Mouse (Mus musculus) limb, embryonic 13.5 days (tissue): Measurements from ENCODE around the gene Slc51b. TPM values are rescaled to one million over a fixed set of nuclear protein-coding genes. Genes with fewer than 3 reads are reported as not detected.
A peak's percentile ranks its signal among the peaks of the same experiment; 100 is the strongest.

Experiments used
- ATAC-seq: fragments of 200-750 bp; cut with Nextera tagmentation; 2 replicates; pipeline ENCODE4 v1.8.0; 2017; ENCODE audit warnings: low read depth, moderate number of reproducible peaks, moderate TSS enrichment; ENCODE audit not compliant: low FRiP score
- H3K27ac ChIP-seq: fragments of 300-500 bp; sonication (generic); 2 replicates; pipeline ENCODE4 v1.5.1; 2015; ENCODE audit warnings: inconsistent platforms, mild to moderate bottlenecking, moderate library complexity
- H3K27me3 ChIP-seq: fragments of 300-500 bp; sonication (generic); 2 replicates; pipeline ENCODE4 v1.6.1; 2015; ENCODE audit warnings: mild to moderate bottlenecking, inconsistent platforms
- H3K36me3 ChIP-seq: fragments of 300-500 bp; sonication (generic); 2 replicates; pipeline ENCODE4 v1.6.1; 2015; ENCODE audit warnings: inconsistent platforms, mild to moderate bottlenecking, moderate library complexity
- H3K4me1 ChIP-seq: fragments of 300-500 bp; sonication (generic); 2 replicates; pipeline ENCODE4 v1.6.1; 2015; ENCODE audit warnings: inconsistent platforms
- H3K4me2 ChIP-seq: fragments of 300-500 bp; sonication (generic); replicated peaks from 2 replicates; pipeline ENCODE4 v1.6.1; 2015; ENCODE audit warnings: inconsistent platforms, mild to moderate bottlenecking, moderate library complexity
- H3K4me3 ChIP-seq: fragments of 300-500 bp; sonication (generic); 2 replicates; pipeline ENCODE4 v1.5.1; 2015; ENCODE audit warnings: moderate library complexity, mild to moderate bottlenecking, inconsistent platforms
- H3K9ac ChIP-seq: fragments of 300-500 bp; sonication (generic); 2 replicates; pipeline ENCODE4 v1.6.1; 2015; ENCODE audit warnings: mild to moderate bottlenecking, inconsistent platforms
- H3K9me3 ChIP-seq: fragments of 300-500 bp; sonication (generic); 2 replicates; pipeline ENCODE4 v1.6.1; 2016; ENCODE audit warnings: inconsistent platforms
- WGBS: fragments of 180-500 bp; shearing (Covaris S2); methylation state at CpG from one replicate; pipeline ENCODE4 v1.1.7; 2015; 5-methylcytosine and 5-hydroxymethylcytosine counted together
- polyA plus RNA-seq: library from polyadenylated mRNA; unstranded; fragments of >200 nt; fragmentation: Nextera tagmentation; extraction: Ambion mirVana; gene quantifications from 2 replicates; pipeline ENCODE4 v1.2.1, GENCODE M21; 2015

Slc51b gene
- polyA plus RNA-seq = not detected in 2 replicates

- Histone ChIP-seq H3K4me3 (no peak within 1 kb of the TSS), H3K4me2 (no peak within 1 kb of the TSS)
- WGBS = 72% methylated on average over 11 of the region's 11 CpGs
Observed at GRCm38 (mm10) chr9:65422760-65423501, at the start of gene Slc51b. Slc51b (minus strand) TSS chr9:65422955.

GRCm38 (mm10) chr9:65467686-65468085, 44.9 kb upstream of the Slc51b start:
- Histone ChIP-seq H3K4me2 (no peak overlapping the region), H3K27ac (no peak overlapping the region), H3K9ac (no peak overlapping the region), H3K36me3 (peaks cover 52% of the 10 kb centered on the region), H3K27me3 (no peaks in the 10 kb centered on the region), H3K4me3 (no peak overlapping the region), H3K4me1 (peaks cover 17% of the 10 kb centered on the region), H3K9me3 (no peaks in the 10 kb centered on the region)
- 58% methylated on average over 11 of the region's 11 CpGs for WGBS
- no peak for ATAC-seq

More at GRCm38 (mm10) chr9:65422760-65423501, at the start of gene Slc51b:
- no peak within 1 kb of the TSS for H3K9ac ChIP-seq
- H3K9me3 ChIP-seq = no peaks in the 10 kb centered on the region
- no peaks in the 10 kb centered on the region for H3K27me3 ChIP-seq
- no peak within 1 kb of the TSS for H3K27ac ChIP-seq
- no peaks in the 10 kb centered on the region for H3K36me3 ChIP-seq
- ATAC-seq = no peak
- 0 out of 2 replicates have a peak, but pooled peaks cover 6% of the 10 kb centered on the region for H3K4me1 ChIP-seq

DNA sequence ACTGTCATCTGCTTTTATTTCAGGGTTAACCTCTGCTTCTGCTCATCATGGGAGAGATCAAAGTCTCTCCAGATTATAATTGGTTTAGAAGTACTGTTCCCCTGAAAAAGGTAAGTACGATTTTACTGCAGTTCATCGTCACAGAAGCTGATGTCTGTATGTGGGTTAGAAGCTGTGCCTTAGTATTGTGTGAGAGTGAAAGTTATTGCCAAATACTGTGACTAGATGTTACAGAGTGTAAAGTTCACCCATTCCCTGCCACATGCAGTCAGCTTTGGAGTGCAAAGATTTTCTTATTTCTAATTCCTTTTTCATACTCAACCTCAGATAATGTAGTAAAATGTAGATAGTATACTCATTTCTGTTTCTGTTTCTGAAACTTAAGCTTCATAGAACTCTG, 42.5 kb upstream of the Slc51b start:
- H3K27ac ChIP-seq = no peak overlapping the region
- peaks cover 38% of the 10 kb centered on the region for H3K36me3 ChIP-seq
- 93% methylated on average over 2 of the region's 2 CpGs for WGBS
- H3K9ac ChIP-seq = no peak overlapping the region
- no peaks in the 10 kb centered on the region for H3K9me3 ChIP-seq
- no peaks in the 10 kb centered on the region for H3K27me3 ChIP-seq
- peaks cover 19% of the 10 kb centered on the region for H3K4me1 ChIP-seq
- no peak for ATAC-seq
- no peak overlapping the region for H3K4me3 ChIP-seq
- H3K4me2 ChIP-seq = no peak overlapping the region

GRCm38 (mm10) chr9:65464161-65464560, 41.4 kb upstream of the Slc51b start:
- no peaks in the 10 kb centered on the region for H3K9me3 ChIP-seq
- no peak overlapping the region for H3K4me2 ChIP-seq
- H3K27me3 ChIP-seq = no peaks in the 10 kb centered on the region
- H3K27ac ChIP-seq = no peak overlapping the region
- no peak overlapping the region for H3K9ac ChIP-seq
- 89% methylated on average over 6 of the region's 6 CpGs for WGBS
- peaks cover 27% of the 10 kb centered on the region for H3K36me3 ChIP-seq
- ATAC-seq = no peak
- H3K4me1 ChIP-seq = peaks cover 21% of the 10 kb centered on the region
- no peak overlapping the region for H3K4me3 ChIP-seq

- Histone ChIP-seq H3K27me3 (no peaks in the 10 kb centered on the region), H3K9ac (no peak overlapping the region), H3K36me3 (peaks cover 21% of the 10 kb centered on the region), H3K4me1 (peaks cover 21% of the 10 kb centered on the region), H3K4me2 (0 out of 2 replicates have a peak overlapping the region, but pooled peaks have one; percentile 12), H3K4me3 (no peak overlapping the region), H3K27ac (no peak overlapping the region), H3K9me3 (no peaks in the 10 kb centered on the region)
- 73% methylated on average over 5 of the region's 5 CpGs for WGBS
- no peak for ATAC-seq
Observed at GRCm38 (mm10) chr9:65462544-65462943, 39.8 kb upstream of the Slc51b start.

DNA sequence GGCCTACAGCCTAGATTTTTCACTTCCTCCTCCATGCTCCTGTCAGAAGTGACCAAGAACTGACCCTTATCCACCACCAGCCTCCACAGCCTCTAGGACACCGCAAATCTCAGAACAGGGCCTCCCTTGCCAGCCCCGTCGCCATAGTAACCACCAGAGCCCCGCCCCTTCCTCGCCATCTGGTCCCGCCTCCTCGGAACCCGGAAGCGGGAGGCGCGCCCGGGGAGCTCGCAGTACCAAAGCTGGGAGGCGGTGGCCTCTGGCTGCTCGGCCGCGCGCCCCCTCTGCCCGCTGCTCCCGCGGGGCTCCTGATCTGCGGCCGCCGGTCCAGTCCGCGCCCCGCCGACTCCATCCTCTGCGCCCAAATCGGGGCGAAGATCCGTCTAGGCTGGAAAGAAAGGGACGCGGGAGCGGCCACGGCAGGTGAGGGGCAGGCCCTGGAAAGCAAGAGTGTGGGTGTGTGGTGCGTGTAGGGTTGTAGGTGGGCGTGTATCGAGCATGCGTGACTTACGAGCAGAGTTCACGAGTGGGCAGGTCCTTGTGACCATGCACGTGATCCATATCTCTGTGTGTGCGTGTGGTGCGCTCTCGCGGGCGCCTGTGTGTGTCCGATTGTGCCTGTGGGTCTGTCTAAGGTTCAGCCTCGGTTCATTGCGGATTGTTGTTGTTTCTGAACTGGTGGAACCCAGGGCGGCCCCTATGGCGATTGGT, 38.1 kb upstream of the Slc51b start, which contains the start of gene Spg21:
Spg21 (plus strand) TSS at position 216 of the 711 bp plus-strand sequence.
- ATAC-seq = peak; percentile 94
- Histone ChIP-seq H3K27ac (peak within 1 kb of the TSS; percentile 80), H3K4me1 (peaks cover 21% of the 10 kb centered on the region), H3K36me3 (peaks cover 7% of the 10 kb centered on the region), H3K4me2 (peak within 1 kb of the TSS; percentile 75), H3K9me3 (no peaks in the 10 kb centered on the region), H3K4me3 (peak within 1 kb of the TSS; percentile 80), H3K27me3 (no peaks in the 10 kb centered on the region), H3K9ac (peak within 1 kb of the TSS; percentile 83)
- under 1% methylated on average over 53 of the region's 53 CpGs for WGBS

- no peak overlapping the region for H3K9ac ChIP-seq
- no peaks in the 10 kb centered on the region for H3K9me3 ChIP-seq
- no peaks in the 10 kb centered on the region for H3K27me3 ChIP-seq
- WGBS = 54% methylated on average over 3 of the region's 3 CpGs
- peaks cover 21% of the 10 kb centered on the region for H3K4me1 ChIP-seq
- peak overlapping the region; percentile 80 for H3K4me3 ChIP-seq
- H3K36me3 ChIP-seq = peaks cover under 1% of the 10 kb centered on the region
- peak overlapping the region; percentile 80; the same call in 1 of the 2 replicates for H3K27ac ChIP-seq
- H3K4me2 ChIP-seq = peak overlapping the region; percentile 75
- peak; percentile 9; the same call in 1 of the 2 replicates for ATAC-seq
Observed at GRCm38 (mm10) chr9:65460198-65460597, 37.4 kb upstream of the Slc51b start.

DNA sequence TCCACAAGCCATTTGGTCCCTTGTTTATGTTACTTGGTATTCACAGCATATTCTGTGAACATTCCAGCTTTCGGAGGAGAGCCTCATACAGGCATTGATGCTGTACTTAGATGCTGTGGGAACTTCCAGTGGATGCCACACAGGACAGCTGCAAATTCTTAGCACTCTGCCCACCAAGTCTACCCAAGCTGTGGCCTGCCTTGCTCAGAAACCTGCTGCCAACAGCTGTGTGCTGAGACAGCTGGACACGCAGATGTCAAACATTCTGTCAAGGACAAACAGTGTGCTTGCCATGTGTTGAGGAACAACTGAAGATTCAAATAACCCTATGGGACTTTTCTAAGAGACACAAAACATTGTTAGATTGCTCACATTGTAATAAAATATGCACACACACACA, 36.2 kb upstream of the Slc51b start:
- Histone ChIP-seq H3K27me3 (no peaks in the 10 kb centered on the region), H3K4me2 (no peak overlapping the region), H3K27ac (no peak overlapping the region), H3K36me3 (no peaks in the 10 kb centered on the region), H3K4me3 (no peak overlapping the region), H3K4me1 (peaks cover 21% of the 10 kb centered on the region), H3K9ac (no peak overlapping the region), H3K9me3 (no peaks in the 10 kb centered on the region)
- no peak for ATAC-seq
- 83% methylated on average over 2 of the region's 2 CpGs for WGBS

DNA sequence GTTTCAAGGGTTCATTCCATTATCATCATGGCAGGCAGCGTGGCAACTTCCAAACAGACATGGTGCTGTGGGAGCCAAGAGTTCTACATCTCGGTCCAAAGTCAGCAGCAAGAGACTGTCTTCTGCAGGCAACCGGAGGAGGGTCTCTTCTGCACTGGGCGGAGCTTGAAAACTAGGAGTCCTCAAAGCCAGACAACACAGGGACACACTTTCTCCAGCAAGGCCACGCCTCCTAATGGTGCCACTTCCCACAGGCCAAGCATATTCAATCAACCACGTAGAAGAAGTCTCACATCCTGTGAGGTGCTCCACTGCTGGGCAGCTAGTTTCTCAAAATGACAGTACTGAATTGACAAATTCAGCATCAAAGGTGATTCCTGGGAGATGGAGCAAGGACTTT, 25.2 kb upstream of the Slc51b start:
- no peak overlapping the region for H3K4me3 ChIP-seq
- no peak overlapping the region for H3K4me2 ChIP-seq
- H3K36me3 ChIP-seq = peaks cover 82% of the 10 kb centered on the region
- H3K27ac ChIP-seq = no peak overlapping the region
- no peaks in the 10 kb centered on the region for H3K9me3 ChIP-seq
- H3K9ac ChIP-seq = no peak overlapping the region
- no peaks in the 10 kb centered on the region for H3K4me1 ChIP-seq
- WGBS = 91% methylated on average over 6 of the region's 6 CpGs
- no peak for ATAC-seq
- no peaks in the 10 kb centered on the region for H3K27me3 ChIP-seq

- Histone ChIP-seq H3K9me3 (no peaks in the 10 kb centered on the region), H3K9ac (no peak overlapping the region), H3K36me3 (peaks cover 76% of the 10 kb centered on the region), H3K27ac (no peak overlapping the region), H3K4me1 (no peaks in the 10 kb centered on the region), H3K27me3 (no peaks in the 10 kb centered on the region), H3K4me2 (no peak overlapping the region), H3K4me3 (no peak overlapping the region)
- no peak for ATAC-seq
- WGBS = 93% methylated on average over 4 of the region's 4 CpGs
Observed at GRCm38 (mm10) chr9:65444692-65445091, 21.9 kb upstream of the Slc51b start.

GRCm38 (mm10) chr9:65435671-65436301, 13.0 kb upstream of the Slc51b start, which contains the start of gene Mtfmt:
Mtfmt (plus strand) TSS chr9:65435782.
- under 1% methylated on average over 54 of the region's 54 CpGs for WGBS
- peak within 1 kb of the TSS; percentile 71 for H3K4me2 ChIP-seq
- no peaks in the 10 kb centered on the region for H3K27me3 ChIP-seq
- H3K9ac ChIP-seq = peak within 1 kb of the TSS; percentile 90
- peaks cover 20% of the 10 kb centered on the region for H3K36me3 ChIP-seq
- peak within 1 kb of the TSS; percentile 96 for H3K4me3 ChIP-seq
- H3K4me1 ChIP-seq = peaks cover 5% of the 10 kb centered on the region
- H3K27ac ChIP-seq = no peak within 1 kb of the TSS
- ATAC-seq = peak; percentile 91
- H3K9me3 ChIP-seq = no peaks in the 10 kb centered on the region

DNA sequence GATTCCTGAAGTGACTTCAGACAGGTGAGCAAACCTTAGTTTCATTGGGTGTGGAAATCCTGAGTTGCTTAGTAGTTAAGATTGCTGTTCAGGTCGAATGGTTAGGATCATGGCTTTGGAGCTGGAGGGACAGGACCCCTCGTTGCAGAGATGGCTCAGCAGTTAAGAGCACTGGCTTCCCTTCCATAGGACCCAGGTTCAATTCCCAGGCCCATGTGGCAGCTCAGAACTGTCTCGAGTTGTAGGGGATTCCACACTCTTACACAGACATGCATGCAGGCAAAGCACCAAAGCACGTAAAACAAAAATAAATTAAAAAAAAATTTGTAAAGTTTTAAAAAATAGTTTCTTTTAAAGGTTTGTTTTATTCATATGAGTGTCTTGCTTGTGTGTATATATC, 12.5 kb upstream of the Slc51b start:
- Histone ChIP-seq H3K36me3 (peaks cover 14% of the 10 kb centered on the region), H3K9me3 (no peaks in the 10 kb centered on the region), H3K4me3 (peak overlapping the region; percentile 96), H3K27ac (no peak overlapping the region), H3K27me3 (no peaks in the 10 kb centered on the region), H3K4me2 (no peak overlapping the region), H3K9ac (no peak overlapping the region), H3K4me1 (peaks cover 5% of the 10 kb centered on the region)
- 77% methylated on average over 4 of the region's 4 CpGs for WGBS
- ATAC-seq = 0 out of 2 replicates have a peak, but pooled peaks have one; percentile 13
